Mouse (Mus musculus) cerebellum, adult 9-11 months (tissue): ENCODE measurements at regions not wholly inside any gene's neighbourhood (a gene's known extent, or its start where the extent isn't known, plus 50 kb on each side); places are given as distances from the start of the nearest gene placed in this dataset.

Experiments used
- DNase-seq: peaks from one replicate; pipeline ENCODE4 v3.0.0; 2022

DNA sequence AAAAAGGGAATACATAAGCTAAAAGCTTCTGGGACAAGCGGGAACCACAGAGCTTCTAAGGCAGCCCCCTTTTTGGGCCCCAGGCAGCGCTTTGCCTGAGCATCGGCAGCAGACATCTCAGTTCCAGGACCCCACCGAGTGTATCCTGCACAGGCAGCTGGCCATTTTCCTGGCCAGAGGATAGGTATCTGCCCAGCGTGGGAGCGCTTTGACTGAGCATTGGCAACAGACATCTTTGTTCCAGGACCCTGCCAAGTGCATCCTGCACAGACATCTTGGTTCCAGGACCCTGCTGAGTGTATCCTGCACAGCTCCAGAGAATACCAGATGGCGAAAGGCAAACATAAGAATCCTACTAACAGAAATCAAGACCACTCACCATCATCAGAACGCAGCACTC lies 83.8 kb downstream of the Cypt2 start:
- DNase-seq, result peak; percentile 93
